Mouse (Mus musculus) mouse trophoblast stem cell (cell line): ENCODE measurements around the gene Gm13277.
"Not testable (repeated sequence)": the region's sequence is repeated elsewhere in the genome, so short reads cannot be mapped to it uniquely, and the experiment has no call there.

Experiments used
- in situ Hi-C, 2 experiments: fragments of 300-500 bp; cut with MseI, MboI; formaldehyde crosslinking; loops; 2 replicates in 1 of 2; 3 replicates in 1 of 2; pipeline ENCODE4 v1.15.1; 2025

The Gm13277 gene

GRCm38 (mm10) chr4:88788402-88788801 is at the start of gene Gm13277:
Gene Gm13277, plus strand, starts transcription at chr4:88788632.
- in situ Hi-C loops = not testable (repeated sequence)

- in situ Hi-C loops = no loop called here
Measured at GRCm38 (mm10) chr4:88739036-88739435, 49.4 kb upstream of the Gm13277 start.

- in situ Hi-C loops = no loop called here
Measured at GRCm38 (mm10) chr4:88741426-88741825, 47.0 kb upstream of the Gm13277 start.

- in situ Hi-C loops = no loop called here
Measured at GRCm38 (mm10) chr4:88742771-88743371, 45.6 kb upstream of the Gm13277 start.

- in situ Hi-C loops = no loop called here
Measured at GRCm38 (mm10) chr4:88744207-88744606, 44.2 kb upstream of the Gm13277 start.

- in situ Hi-C loops = no loop called here
Measured at GRCm38 (mm10) chr4:88749926-88750325, 38.5 kb upstream of the Gm13277 start.

GRCm38 (mm10) chr4:88754818-88755340 is 33.6 kb upstream of the Gm13277 start, which contains the start of gene Gm13271:
Gene Gm13271, plus strand, starts transcription at chr4:88754868.
- in situ Hi-C loops = not testable (repeated sequence)

- in situ Hi-C loops = not testable (repeated sequence)
Measured at GRCm38 (mm10) chr4:88756581-88757513, 31.6 kb upstream of the Gm13277 start.

GRCm38 (mm10) chr4:88757628-88758031 is 30.8 kb upstream of the Gm13277 start:
- in situ Hi-C loops = not testable (repeated sequence)

- in situ Hi-C loops = not testable (repeated sequence)
Measured at GRCm38 (mm10) chr4:88758751-88759150, 29.7 kb upstream of the Gm13277 start.

GRCm38 (mm10) chr4:88759610-88760268 is 28.7 kb upstream of the Gm13277 start, which contains the start of gene Gm13283:
Gene Gm13283, plus strand, starts transcription at chr4:88760119.
- in situ Hi-C loops = not testable (repeated sequence)

- in situ Hi-C loops = not testable (repeated sequence)
Measured at GRCm38 (mm10) chr4:88760431-88760830, 28.0 kb upstream of the Gm13277 start.

GRCm38 (mm10) chr4:88761776-88762175 is 26.7 kb upstream of the Gm13277 start:
- in situ Hi-C loops = not testable (repeated sequence)

GRCm38 (mm10) chr4:88762341-88762740 is 26.1 kb upstream of the Gm13277 start:
- in situ Hi-C loops = not testable (repeated sequence)

- in situ Hi-C loops = not testable (repeated sequence)
Measured at GRCm38 (mm10) chr4:88763384-88764018, 24.9 kb upstream of the Gm13277 start.

- in situ Hi-C loops = not testable (repeated sequence)
Measured at GRCm38 (mm10) chr4:88773534-88773933, 14.9 kb upstream of the Gm13277 start, which contains the start of gene Gm13290. Gene Gm13290, plus strand, starts transcription at chr4:88773834.

GRCm38 (mm10) chr4:88776622-88777021 is 11.8 kb upstream of the Gm13277 start, which contains the start of gene Gm13289:
Gene Gm13289, plus strand, starts transcription at chr4:88776922.
- in situ Hi-C loops = not testable (repeated sequence)

- in situ Hi-C loops = not testable (repeated sequence)
Measured at GRCm38 (mm10) chr4:88779550-88779949, 8.9 kb upstream of the Gm13277 start, which contains the start of gene Gm13272. Gene Gm13272, plus strand, starts transcription at chr4:88779850.

GRCm38 (mm10) chr4:88780320-88780719 is 8.1 kb upstream of the Gm13277 start:
- in situ Hi-C loops = not testable (repeated sequence)

- in situ Hi-C loops = not testable (repeated sequence)
Measured at GRCm38 (mm10) chr4:88781831-88782230, 6.6 kb upstream of the Gm13277 start, which contains the start of gene Ifnz. Gene Ifnz, plus strand, starts transcription at chr4:88782131.

- in situ Hi-C loops = not testable (repeated sequence)
Measured at GRCm38 (mm10) chr4:88782335-88782734, 6.1 kb upstream of the Gm13277 start.
